Mouse (Mus musculus) CD8-positive naive resting alpha-beta T cell, adult 57 days (primary cell): ENCODE measurements around the gene Klf12. TPM values are rescaled to one million over a fixed set of nuclear protein-coding genes. Genes with fewer than 3 reads are reported as not detected.

ENCODE experiments used
- total RNA-seq: library from RNA; stranded (reverse); gene quantifications from one replicate; pipeline ENCODE4 v1.2.4, GENCODE M21; 2023

Klf12 gene
- 2.8 TPM for total RNA-seq

DNA sequence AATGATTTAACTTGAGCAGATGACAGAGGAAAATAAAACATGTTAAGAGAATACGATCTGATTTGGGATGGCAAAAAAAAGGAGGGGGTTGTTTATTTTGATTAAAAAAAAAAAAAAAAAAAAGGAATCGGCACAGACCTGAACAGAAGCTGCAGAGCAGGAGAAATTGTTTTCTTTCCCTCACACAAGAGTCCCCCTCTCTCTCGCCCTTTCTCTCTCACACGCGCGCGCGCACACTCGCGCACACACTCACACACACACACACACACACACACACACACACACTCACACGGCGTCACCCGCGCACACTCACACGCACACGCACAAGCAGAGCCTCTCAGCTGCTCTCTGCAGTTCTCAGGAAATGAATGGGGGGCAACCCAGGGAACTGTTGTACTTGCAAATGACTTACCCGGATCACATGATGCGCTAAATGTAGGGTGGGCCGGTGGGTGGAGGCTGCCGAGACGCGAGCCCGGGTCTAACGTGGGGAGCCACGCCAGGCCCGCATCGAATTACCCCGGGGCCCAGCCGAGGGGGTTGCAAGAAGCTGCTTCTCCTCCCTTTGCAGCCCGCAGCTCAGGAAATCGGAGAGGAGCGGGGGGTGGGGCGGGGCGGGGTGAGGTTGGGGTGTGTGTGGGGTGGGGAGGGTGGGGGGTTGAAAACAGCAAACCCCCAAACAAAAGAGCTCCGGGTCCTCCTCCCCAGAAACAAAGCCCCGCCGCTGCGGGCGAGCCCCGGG is at the start of gene Klf12:
Klf12 (minus strand) TSS at position 561 of the 742 bp plus-strand sequence.

